Mouse (Mus musculus): Measurements from ENCODE around the gene Gm8247. TPM values are rescaled to one million over a fixed set of nuclear protein-coding genes. Genes with fewer than 3 reads are reported as not detected.
"Not testable (repeated sequence)": the region's sequence is repeated elsewhere in the genome, so short reads cannot be mapped to it uniquely, and the experiment has no call there.

The Gm8247 gene
- not detected for total RNA-seq (2022)

DNA sequence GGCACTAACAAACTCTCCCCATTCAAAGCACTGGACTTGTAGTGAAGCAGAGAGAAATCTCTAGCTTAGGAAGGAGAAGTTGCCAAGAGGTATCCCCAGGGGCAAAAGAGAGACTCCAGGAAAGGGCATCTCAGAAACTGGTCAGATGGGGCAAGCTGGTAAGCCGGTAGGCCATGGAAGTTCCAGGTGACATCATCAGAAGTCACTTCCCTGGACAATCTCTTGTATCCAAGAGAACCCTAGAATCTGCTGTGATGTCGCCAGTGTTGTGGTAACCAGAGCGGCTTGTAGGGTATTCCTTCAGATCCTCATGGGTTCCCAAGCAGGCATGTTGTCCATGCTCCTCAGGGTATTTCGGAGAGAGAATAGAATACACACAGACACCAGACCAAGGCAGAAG, at the start of gene Gm8247:
Gene Gm8247 (plus strand): TSS at position 301 of the 400 bp plus-strand sequence.
- DNase-seq (ENCODE audit: low spot score in 2 of 2): not testable (repeated sequence)

DNA sequence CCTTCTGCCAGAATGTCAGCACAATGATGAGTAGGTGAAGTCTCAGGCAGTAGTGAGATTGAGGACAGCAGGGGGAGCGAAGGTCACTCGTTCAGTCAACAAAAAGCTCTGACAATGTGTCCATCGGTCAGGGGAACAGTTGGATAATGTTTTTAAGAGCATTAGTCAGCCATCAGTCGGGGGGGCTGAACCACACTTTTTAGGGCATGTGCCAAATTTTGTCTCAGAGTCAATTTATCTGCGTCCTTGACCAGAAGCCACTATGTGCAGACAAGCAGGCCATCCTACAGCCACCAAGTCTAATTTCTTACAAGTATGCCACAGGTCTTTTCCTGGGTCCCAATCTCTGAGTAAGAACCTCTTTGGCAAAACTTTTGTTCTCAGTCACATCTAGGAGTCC, 35.0 kb upstream of the Gm8247 start:
- not testable (repeated sequence) for DNase-seq (ENCODE audit: low spot score in 2 of 2)

DNA sequence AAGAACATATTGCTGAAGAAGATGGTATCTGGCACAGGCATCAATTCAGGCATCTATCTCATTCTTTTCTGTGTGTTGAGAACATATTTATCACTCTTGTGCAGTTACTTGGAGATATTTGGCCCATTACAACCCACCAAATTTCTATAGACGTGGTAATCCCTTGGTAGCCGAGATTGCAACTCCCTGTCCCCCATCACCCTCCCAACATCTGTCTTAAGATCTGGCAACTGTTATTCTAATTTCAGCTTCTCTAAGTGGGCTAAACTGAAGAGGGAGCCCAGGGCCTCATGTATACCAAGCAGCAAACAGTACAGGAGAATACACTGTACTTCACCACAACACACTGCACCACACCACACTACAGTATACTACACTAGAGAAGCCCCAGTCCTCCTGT, 8.8 kb downstream of the Gm8247 start:
- peak; percentile 2 for DNase-seq (ENCODE audit: low spot score in 2 of 2)

DNA sequence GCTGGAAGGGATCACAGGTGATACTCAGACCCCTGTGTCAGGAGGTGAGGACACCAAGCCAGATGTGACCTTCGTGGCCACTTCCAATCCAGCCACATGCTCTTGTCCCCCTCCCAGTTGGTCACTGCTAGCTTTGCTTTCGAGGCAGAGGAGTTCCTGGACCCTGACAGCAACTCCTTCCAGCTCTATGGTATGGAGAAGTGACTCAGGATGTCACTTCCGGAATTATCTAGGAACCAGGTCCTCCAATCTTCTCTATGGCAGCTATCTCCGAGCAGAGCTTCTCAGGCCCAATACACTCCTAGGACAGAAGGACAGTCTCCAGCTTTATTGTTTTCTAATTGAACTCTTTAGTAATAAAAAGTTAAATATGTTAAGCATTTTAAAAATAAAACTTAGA, 44.8 kb downstream of the Gm8247 start, which contains the start of gene Gm5624:
Gene Gm5624 (minus strand): TSS at position 202 of the 400 bp plus-strand sequence.
- not testable (repeated sequence) for DNase-seq (ENCODE audit: low spot score in 2 of 2)

Other genes with a start within 250 kb of the Gm8247 start
- not detected for gene Gm5930, start 244.6 kb upstream of the Gm8247 start, total RNA-seq (2022)
- gene Gm8229, start 217.8 kb upstream of the Gm8247 start, total RNA-seq (2022): not detected
- gene Gm3371, start 172.5 kb upstream of the Gm8247 start, total RNA-seq (2022): not detected
- not detected for gene Gm8232, start 149.5 kb upstream of the Gm8247 start, total RNA-seq (2022)
- not detected for gene BC061237, start 90.7 kb upstream of the Gm8247 start, total RNA-seq (2022)
- gene Gm17093, start 64.9 kb upstream of the Gm8247 start, total RNA-seq (2022): not detected
- not detected for gene Gm5624, start 44.8 kb downstream of the Gm8247 start, total RNA-seq (2022)
- not detected for gene Gm8257, start 123.3 kb downstream of the Gm8247 start, total RNA-seq (2022)
- not detected for gene Gm8267, start 167.2 kb downstream of the Gm8247 start, total RNA-seq (2022)